Mouse (Mus musculus) lung, postnatal 0 days (tissue): ENCODE measurements around the gene Pcnx2. TPM values are rescaled to one million over a fixed set of nuclear protein-coding genes. Genes with fewer than 3 reads are reported as not detected.

Experiments
- ATAC-seq: fragments of 200-750 bp; cut with Nextera tagmentation; 2 replicates; pipeline ENCODE4 v1.8.0; 2017; ENCODE audit warnings: moderate library complexity
- DNase-seq: peaks from one replicate; pipeline ENCODE4 v3.0.0-alpha.2; 2016; ENCODE audit warnings: low spot score
- H3K27ac ChIP-seq: fragments of 300-500 bp; sonication (generic); 2 replicates; pipeline ENCODE4 v1.5.1; 2014; ENCODE audit warnings: antibody characterized with exemption, mild to moderate bottlenecking, low read length, mixed read lengths
- H3K27me3 ChIP-seq: fragments of 300-500 bp; sonication (generic); replicated peaks from 2 replicates; pipeline ENCODE4 v1.6.1; 2014; ENCODE audit warnings: low read length, mixed read lengths; ENCODE audit not compliant: insufficient read depth
- H3K36me3 ChIP-seq: fragments of 300-500 bp; sonication (generic); 2 replicates; pipeline ENCODE4 v1.6.1; 2014; ENCODE audit warnings: low read length, mixed read lengths; ENCODE audit not compliant: insufficient read depth
- H3K4me1 ChIP-seq: fragments of 300-500 bp; sonication (generic); 2 replicates; pipeline ENCODE4 v1.6.1; 2014; ENCODE audit warnings: antibody characterized with exemption, low read depth, low read length, mixed read lengths; ENCODE audit not compliant: insufficient read depth
- H3K4me2 ChIP-seq: fragments of 300-500 bp; sonication (generic); replicated peaks from 2 replicates; pipeline ENCODE4 v1.6.1; 2014; ENCODE audit warnings: low read depth, mild to moderate bottlenecking, low read length, moderate library complexity, mixed read lengths
- H3K4me3 ChIP-seq: fragments of 300-500 bp; sonication (generic); 2 replicates; pipeline ENCODE4 v1.5.1; 2014; ENCODE audit warnings: low read depth, low read length
- H3K9ac ChIP-seq: fragments of 300-500 bp; sonication (generic); replicated peaks from 2 replicates; pipeline ENCODE4 v1.6.1; 2014; ENCODE audit warnings: low read depth, mild to moderate bottlenecking
- H3K9me3 ChIP-seq: fragments of 300-500 bp; sonication (generic); 2 replicates; pipeline ENCODE4 v1.6.1; 2016; ENCODE audit warnings: low read length, mixed read lengths
- CTCF ChIP-seq: IDR thresholded peaks from 2 replicates; pipeline ENCODE4 v1.5.1; 2016; ENCODE audit warnings: antibody characterized with exemption, mild to moderate bottlenecking
- EP300 ChIP-seq: IDR thresholded peaks from 2 replicates; pipeline ENCODE4 v1.6.1; 2016; ENCODE audit warnings: antibody characterized with exemption, mild to moderate bottlenecking, control low read depth
- WGBS: fragments of 180-500 bp; shearing (Covaris S2); extraction: QIAGEN DNeasy Blood & Tissue Kit; methylation state at CpG from one replicate; pipeline ENCODE4 v1.1.7; 2014; 5-methylcytosine and 5-hydroxymethylcytosine counted together
- polyA plus RNA-seq: library from polyadenylated mRNA; unstranded; fragments of >200 nt; fragmentation: Nextera tagmentation; extraction: Ambion mirVana; gene quantifications from 2 replicates; pipeline ENCODE4 v1.2.1, GENCODE M21; 2015

Gene Pcnx2
- polyA plus RNA-seq, 1 experiment from 2014 or later: 0.18 TPM

DNA sequence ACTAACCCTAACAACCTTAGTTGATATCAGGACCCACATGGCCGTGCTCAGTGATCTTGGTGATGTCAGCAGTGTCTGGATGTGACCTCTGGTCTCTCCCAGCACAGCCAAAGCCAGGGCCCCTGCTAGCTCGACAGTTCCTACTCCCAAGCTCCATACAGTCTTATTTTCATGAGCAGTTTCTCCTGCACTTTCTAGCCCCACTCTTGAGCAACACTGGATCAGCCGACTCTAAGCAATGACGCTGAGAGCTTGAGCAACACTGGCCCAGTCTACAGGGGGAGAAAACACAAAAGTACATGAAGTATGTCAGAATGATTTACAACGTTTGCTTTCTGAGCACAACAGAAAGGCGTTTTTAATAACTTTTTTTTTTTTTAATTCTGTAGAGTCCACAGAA is 121.3 kb downstream of the Pcnx2 start:
- Histone ChIP-seq H3K9ac (no peak overlapping the region), H3K9me3 (no peaks in the 10 kb centered on the region), H3K36me3 (no peaks in the 10 kb centered on the region), H3K4me2 (no peak overlapping the region), H3K27me3 (no peaks in the 10 kb centered on the region), H3K27ac (peak overlapping the region; percentile 64), H3K4me1 (no peaks in the 10 kb centered on the region; the same call in 1 of the 2 replicates), H3K4me3 (no peak overlapping the region)
- 30% methylated on average over 6 of the region's 6 CpGs for WGBS
- DNase-seq: peak; percentile 94
- TF ChIP-seq CTCF (no peak), EP300 (peak; percentile 54; the same call in 1 of the 2 replicates)
- peak; percentile 90 for ATAC-seq

DNA sequence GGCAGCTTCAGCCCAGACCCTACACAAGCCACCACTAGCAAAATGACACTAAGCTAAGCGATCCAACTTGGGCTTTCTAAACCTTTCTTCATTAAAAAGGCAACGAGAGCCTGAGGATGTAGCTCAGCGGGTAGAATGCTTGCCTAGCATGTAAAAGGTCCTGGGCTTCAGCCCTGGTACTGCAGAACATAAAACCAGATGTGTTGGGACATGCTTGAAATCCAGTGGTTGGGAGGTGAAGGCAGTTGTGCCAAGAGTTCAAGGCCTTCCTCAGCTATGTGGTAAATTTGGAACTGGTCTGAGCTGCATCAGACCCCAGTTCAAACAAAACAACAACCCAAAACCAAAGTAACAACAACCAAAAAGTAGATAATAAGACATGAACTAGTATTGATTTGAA is 121.8 kb downstream of the Pcnx2 start:
- no peak for TF ChIP-seq EP300
- TF ChIP-seq CTCF: no peak
- Histone ChIP-seq H3K9ac (no peak overlapping the region), H3K4me1 (no peaks in the 10 kb centered on the region; the same call in 1 of the 2 replicates), H3K36me3 (no peaks in the 10 kb centered on the region), H3K9me3 (no peaks in the 10 kb centered on the region), H3K4me3 (no peak overlapping the region), H3K27me3 (no peaks in the 10 kb centered on the region), H3K4me2 (no peak overlapping the region), H3K27ac (peak overlapping the region; percentile 64; the same call in 1 of the 2 replicates)
- 91% methylated on average over 3 of the region's 3 CpGs for WGBS
- ATAC-seq (no peak), DNase-seq (no peak)

DNA sequence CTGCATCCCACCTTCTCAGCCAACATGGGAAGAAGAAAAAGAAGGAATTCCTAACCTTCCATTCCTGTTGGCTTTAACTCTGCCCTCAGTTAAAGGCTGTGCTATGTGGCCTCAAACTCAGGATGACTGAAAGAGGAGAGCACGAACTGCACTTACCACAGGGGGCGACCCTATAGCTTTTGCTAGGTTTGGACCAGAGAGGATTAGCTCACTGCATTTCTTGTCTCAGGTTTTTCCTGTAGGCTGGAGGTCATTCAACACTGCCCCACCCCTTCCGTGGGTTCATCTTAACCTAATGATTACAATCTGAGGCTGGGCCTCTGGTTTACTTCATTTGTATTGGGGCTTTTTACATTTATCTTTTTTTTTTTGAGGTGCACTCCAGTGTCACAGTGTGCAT is 123.1 kb downstream of the Pcnx2 start:
- no peak overlapping the region for H3K4me2 ChIP-seq
- no peaks in the 10 kb centered on the region; the same call in 1 of the 2 replicates for H3K4me1 ChIP-seq
- H3K9me3 ChIP-seq: no peaks in the 10 kb centered on the region
- no peaks in the 10 kb centered on the region for H3K36me3 ChIP-seq
- no peaks in the 10 kb centered on the region for H3K27me3 ChIP-seq
- no peak for ATAC-seq
- DNase-seq: no peak
- H3K27ac ChIP-seq: no peak overlapping the region
- no peak overlapping the region for H3K9ac ChIP-seq
- no peak for TF ChIP-seq CTCF
- no peak for TF ChIP-seq EP300
- no peak overlapping the region for H3K4me3 ChIP-seq
- 53% methylated on average over 3 of the region's 3 CpGs for WGBS

DNA sequence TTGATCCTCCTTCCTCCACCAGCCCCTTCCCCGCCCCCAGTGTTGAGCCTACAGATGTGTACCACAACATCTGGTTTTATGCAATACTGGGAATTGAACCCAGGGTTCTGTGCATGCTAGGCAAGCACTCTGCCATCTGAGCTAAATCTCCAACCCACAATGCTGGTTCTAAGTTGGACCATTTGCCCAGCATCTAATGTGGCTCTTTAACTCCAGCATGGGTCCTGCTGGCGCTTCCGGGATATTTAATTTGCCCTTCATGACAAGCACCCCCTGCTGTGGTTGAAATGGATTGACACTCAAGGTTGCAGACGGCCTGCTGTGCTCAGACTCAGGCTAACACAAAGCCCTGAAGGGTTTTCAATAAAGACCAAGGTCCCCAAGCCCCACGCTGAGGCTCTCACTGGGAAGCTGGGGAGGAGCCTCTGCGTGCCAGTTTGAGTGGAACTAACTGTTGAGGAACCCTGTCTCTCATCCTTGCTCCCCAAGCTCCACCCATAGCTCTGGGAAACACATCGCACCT is 124.8 kb downstream of the Pcnx2 start:
- Histone ChIP-seq H3K36me3 (no peaks in the 10 kb centered on the region), H3K9me3 (no peaks in the 10 kb centered on the region), H3K27ac (no peak overlapping the region), H3K27me3 (no peaks in the 10 kb centered on the region), H3K9ac (no peak overlapping the region), H3K4me1 (no peaks in the 10 kb centered on the region; the same call in 1 of the 2 replicates), H3K4me2 (no peak overlapping the region), H3K4me3 (no peak overlapping the region)
- WGBS: 59% methylated on average over 7 of the region's 7 CpGs
- ATAC-seq: no peak
- TF ChIP-seq CTCF (no peak), EP300 (no peak)
- DNase-seq: no peak

DNA sequence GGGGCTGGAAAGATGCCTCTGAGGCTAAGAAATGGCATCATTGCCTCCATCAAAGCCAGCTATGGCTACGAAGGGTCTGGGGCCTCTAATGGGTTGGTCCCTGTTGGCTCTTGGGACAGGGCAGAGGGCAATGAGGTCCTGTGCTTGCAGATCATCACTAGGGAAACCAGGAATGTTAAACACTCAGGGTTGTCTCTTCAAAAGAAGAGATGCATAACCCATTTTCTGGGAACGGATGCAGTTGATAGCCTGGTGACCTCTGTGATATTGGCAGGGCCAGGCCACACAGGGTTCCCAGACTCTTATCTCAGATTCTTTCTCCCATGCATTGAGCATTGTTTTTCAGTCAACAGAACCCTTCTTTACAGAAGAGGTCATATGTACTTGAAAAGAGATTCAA is 125.8 kb downstream of the Pcnx2 start:
- no peak overlapping the region for H3K4me2 ChIP-seq
- no peak for TF ChIP-seq EP300
- TF ChIP-seq CTCF: no peak
- no peaks in the 10 kb centered on the region for H3K9me3 ChIP-seq
- H3K4me1 ChIP-seq: no peaks in the 10 kb centered on the region
- no peak overlapping the region for H3K9ac ChIP-seq
- 25% methylated on average over 2 of the region's 2 CpGs for WGBS
- no peaks in the 10 kb centered on the region for H3K36me3 ChIP-seq
- DNase-seq (no peak), ATAC-seq (no peak)
- H3K27ac ChIP-seq: no peak overlapping the region
- H3K27me3 ChIP-seq: no peaks in the 10 kb centered on the region
- H3K4me3 ChIP-seq: no peak overlapping the region

DNA sequence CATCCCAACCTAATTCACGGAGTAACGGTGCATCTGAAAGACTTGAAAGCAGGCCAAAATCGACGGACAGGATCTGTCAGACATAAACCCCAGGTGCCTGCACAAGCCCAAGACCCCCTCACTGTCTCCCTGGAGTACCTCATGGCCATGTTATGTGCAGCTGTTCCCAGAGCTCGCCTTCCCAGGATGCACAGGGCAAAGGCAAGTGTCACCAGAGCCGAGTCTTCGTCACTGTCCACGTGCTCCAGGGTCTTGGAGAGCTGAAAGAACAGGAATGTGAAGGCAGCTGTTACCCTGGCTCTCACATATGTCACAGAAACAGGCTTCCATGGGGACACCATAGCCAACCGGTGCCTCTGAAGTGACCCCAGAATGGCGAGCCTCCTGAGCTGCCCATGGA is 130.0 kb downstream of the Pcnx2 start:
- H3K4me1 ChIP-seq: no peaks in the 10 kb centered on the region

More for the DNA sequence above, 130.0 kb downstream of the Pcnx2 start:
- WGBS: 84% methylated on average over 10 of the region's 10 CpGs
- no peak for ATAC-seq
- DNase-seq: no peak
- Histone ChIP-seq H3K27ac (no peak overlapping the region), H3K36me3 (no peaks in the 10 kb centered on the region), H3K9me3 (no peaks in the 10 kb centered on the region), H3K9ac (no peak overlapping the region), H3K27me3 (no peaks in the 10 kb centered on the region), H3K4me3 (no peak overlapping the region), H3K4me2 (no peak overlapping the region)
- TF ChIP-seq CTCF: no peak
- no peak for TF ChIP-seq EP300
